Mouse (Mus musculus) limb, embryonic 15.5 days (tissue): Measurements from ENCODE around the gene Kif2a. TPM values are rescaled to one million over a fixed set of nuclear protein-coding genes. Genes with fewer than 3 reads are reported as not detected.
"Not testable (repeated sequence)": the region's sequence is repeated elsewhere in the genome, so short reads cannot be mapped to it uniquely, and the experiment has no call there.

Source experiments
- ATAC-seq: fragments of 200-750 bp; cut with Nextera tagmentation; 2 replicates; pipeline ENCODE4 v1.8.0; 2017; ENCODE audit warnings: low read depth, moderate TSS enrichment; ENCODE audit not compliant: insufficient number of reproducible peaks, low FRiP score, low TSS enrichment
- H3K27ac ChIP-seq: fragments of 300-500 bp; sonication (generic); 2 replicates; pipeline ENCODE4 v1.5.1; 2015; ENCODE audit warnings: moderate library complexity, mild to moderate bottlenecking, inconsistent platforms
- H3K27me3 ChIP-seq: fragments of 300-500 bp; sonication (generic); 2 replicates; pipeline ENCODE4 v1.6.1; 2015; ENCODE audit warnings: inconsistent platforms
- H3K36me3 ChIP-seq: fragments of 300-500 bp; sonication (generic); 2 replicates; pipeline ENCODE4 v1.6.1; 2015; ENCODE audit warnings: inconsistent platforms
- H3K4me1 ChIP-seq: fragments of 300-500 bp; sonication (generic); 2 replicates; pipeline ENCODE4 v1.6.1; 2015; ENCODE audit warnings: inconsistent platforms
- H3K4me2 ChIP-seq: fragments of 300-500 bp; sonication (generic); 2 replicates; pipeline ENCODE4 v1.6.1; 2015; ENCODE audit warnings: mild to moderate bottlenecking, inconsistent platforms
- H3K4me3 ChIP-seq: fragments of 300-500 bp; sonication (generic); 2 replicates; pipeline ENCODE4 v1.5.1; 2015; ENCODE audit warnings: mild to moderate bottlenecking, inconsistent platforms
- H3K9ac ChIP-seq: fragments of 300-500 bp; sonication (generic); 2 replicates; pipeline ENCODE4 v1.6.1; 2015; ENCODE audit warnings: inconsistent platforms
- H3K9me3 ChIP-seq: fragments of 300-500 bp; sonication (generic); 2 replicates; pipeline ENCODE4 v1.6.1; 2016; ENCODE audit warnings: inconsistent platforms
- WGBS: fragments of 180-500 bp; shearing (Covaris S2); methylation state at CpG from one replicate; pipeline ENCODE4 v1.1.7; 2015; 5-methylcytosine and 5-hydroxymethylcytosine counted together
- polyA plus RNA-seq: library from polyadenylated mRNA; unstranded; fragments of >200 nt; fragmentation: Nextera tagmentation; extraction: Ambion mirVana; gene quantifications from 2 replicates; pipeline ENCODE4 v1.2.1, GENCODE M21; 2015

Kif2a gene
- polyA plus RNA-seq, 1 experiment from 2014 or later, result 22.7 TPM

DNA sequence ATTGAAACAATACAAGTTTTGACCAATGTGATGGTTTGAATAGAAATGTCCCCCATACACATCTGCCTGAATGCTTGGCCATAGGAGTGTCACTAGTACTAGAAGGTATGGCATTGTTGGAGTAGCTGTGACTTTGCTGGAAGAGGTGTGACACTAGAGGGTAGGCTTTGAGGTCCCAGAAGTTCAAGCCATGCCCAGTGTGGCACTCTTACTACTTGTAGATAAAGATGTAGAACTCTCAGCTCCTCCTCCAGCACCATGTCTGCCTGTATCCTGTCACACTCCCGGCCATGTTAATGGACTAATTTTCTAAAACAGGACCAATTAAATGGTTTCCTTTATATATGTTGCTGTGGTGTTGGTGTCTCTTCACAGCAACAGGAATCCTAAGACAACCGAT, 10.3 kb downstream of the Kif2a start:
- H3K9ac ChIP-seq, result no peak overlapping the region
- no peak overlapping the region for H3K27ac ChIP-seq
- ATAC-seq, result no peak
- H3K27me3 ChIP-seq, result no peaks in the 10 kb centered on the region
- H3K4me2 ChIP-seq, result no peak overlapping the region
- no peaks in the 10 kb centered on the region for H3K36me3 ChIP-seq
- no peaks in the 10 kb centered on the region for H3K9me3 ChIP-seq
- WGBS, result 81% methylated on average over 2 of the region's 2 CpGs
- H3K4me1 ChIP-seq, result peaks cover 9% of the 10 kb centered on the region; the same call in 1 of the 2 replicates
- H3K4me3 ChIP-seq, result no peak overlapping the region

DNA sequence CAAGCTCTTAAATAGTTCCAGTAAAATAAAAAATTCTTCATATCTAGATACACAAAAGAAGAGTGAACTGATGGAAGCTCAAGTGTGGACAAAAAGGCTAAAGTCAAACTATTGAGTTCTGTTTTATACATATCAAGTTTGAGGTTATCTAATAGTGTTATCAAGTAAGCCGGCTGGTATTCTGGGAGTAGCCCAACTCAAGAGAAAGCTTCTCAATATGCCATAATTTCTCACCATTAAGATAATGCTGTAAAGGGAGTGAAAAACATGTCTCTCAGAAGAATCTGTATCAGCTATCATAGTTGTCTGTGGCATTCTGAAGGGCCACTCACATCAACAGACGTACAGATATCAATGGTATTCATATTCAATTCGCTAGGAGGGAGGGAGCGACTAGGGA, 13.8 kb downstream of the Kif2a start:
- ATAC-seq, result no peak
- H3K36me3 ChIP-seq, result no peaks in the 10 kb centered on the region
- H3K27ac ChIP-seq, result no peak overlapping the region
- peaks cover 2% of the 10 kb centered on the region; the same call in 1 of the 2 replicates for H3K4me1 ChIP-seq
- no peaks in the 10 kb centered on the region for H3K9me3 ChIP-seq
- no peak overlapping the region for H3K9ac ChIP-seq
- H3K4me3 ChIP-seq, result no peak overlapping the region
- WGBS, result 91% methylated on average over 4 of the region's 4 CpGs
- H3K4me2 ChIP-seq, result no peak overlapping the region
- no peaks in the 10 kb centered on the region for H3K27me3 ChIP-seq

DNA sequence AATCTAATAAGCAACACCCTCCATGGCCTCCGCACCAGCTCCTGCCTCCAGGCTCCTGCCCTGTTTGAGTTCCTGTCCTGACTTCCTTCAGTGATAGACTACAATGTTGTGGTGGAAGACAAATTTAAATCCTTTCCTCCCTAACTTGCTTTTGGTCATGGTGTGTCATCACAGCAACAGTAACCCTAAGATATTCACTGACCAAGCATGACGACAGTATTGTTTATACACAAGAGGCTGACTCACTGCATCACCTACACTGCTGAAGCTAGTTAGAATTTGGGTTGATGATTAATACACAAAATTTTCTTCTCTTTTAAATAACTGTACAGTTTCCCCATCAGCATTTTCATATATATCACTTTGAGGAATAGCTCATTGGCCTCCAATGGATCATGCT, 18.7 kb downstream of the Kif2a start:
- Histone ChIP-seq H3K27ac (no peak overlapping the region), H3K9me3 (no peaks in the 10 kb centered on the region), H3K27me3 (no peaks in the 10 kb centered on the region), H3K9ac (no peak overlapping the region), H3K4me1 (no peaks in the 10 kb centered on the region), H3K4me3 (no peak overlapping the region), H3K4me2 (no peak overlapping the region), H3K36me3 (peaks cover 2% of the 10 kb centered on the region; the same call in 1 of the 2 replicates)
- no peak for ATAC-seq
- 91% methylated on average over 2 of the region's 2 CpGs for whole genome bisulfite sequencing

DNA sequence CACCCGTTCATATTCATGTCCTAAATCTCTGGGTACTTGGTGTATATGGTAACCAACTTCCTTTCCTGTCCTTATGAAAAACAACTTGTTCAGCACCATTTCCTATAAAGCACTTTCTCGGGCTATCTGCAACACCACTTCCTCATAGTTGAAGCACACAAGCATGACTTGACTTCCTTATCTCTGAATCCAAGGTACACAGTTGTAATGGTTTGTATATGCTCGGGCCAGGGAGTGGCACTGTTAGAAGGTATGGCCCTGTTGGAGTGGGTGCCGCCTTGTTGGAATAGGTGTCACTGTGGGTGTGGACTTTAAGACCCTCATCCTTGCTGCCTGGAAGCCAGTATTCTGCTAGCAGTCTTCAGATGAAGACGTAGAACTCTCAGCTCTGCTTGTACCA, 23.3 kb downstream of the Kif2a start:
- WGBS, result 82% methylated on average over 5 of the region's 5 CpGs
- H3K9ac ChIP-seq, result no peak overlapping the region
- no peak overlapping the region for H3K4me2 ChIP-seq
- no peak overlapping the region for H3K4me3 ChIP-seq
- H3K27ac ChIP-seq, result no peak overlapping the region
- no peaks in the 10 kb centered on the region for H3K9me3 ChIP-seq
- peaks cover 2% of the 10 kb centered on the region; the same call in 1 of the 2 replicates for H3K36me3 ChIP-seq
- ATAC-seq, result no peak
- H3K4me1 ChIP-seq, result no peaks in the 10 kb centered on the region
- no peaks in the 10 kb centered on the region for H3K27me3 ChIP-seq

DNA sequence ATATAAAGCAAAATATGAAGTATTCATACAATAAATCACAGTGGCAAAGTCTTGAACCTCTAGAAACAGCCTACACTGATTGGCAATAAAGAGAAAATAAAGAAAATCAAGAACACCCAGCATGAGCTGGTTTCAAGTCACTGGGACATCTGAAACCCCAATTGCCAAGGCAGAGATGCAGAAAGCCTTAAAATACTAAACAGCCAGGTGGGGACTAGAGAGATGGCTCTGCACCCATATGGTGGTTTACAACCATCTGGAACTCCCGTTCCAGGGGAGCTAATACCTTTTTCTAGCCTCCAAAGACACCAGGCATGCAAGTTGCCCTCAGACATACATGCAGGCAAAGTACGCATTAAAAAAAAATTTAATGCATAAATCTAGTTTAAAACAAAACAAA, 23.9 kb downstream of the Kif2a start:
- Histone ChIP-seq H3K27me3 (no peaks in the 10 kb centered on the region), H3K4me1 (no peaks in the 10 kb centered on the region), H3K9me3 (no peaks in the 10 kb centered on the region), H3K9ac (no peak overlapping the region), H3K4me2 (no peak overlapping the region), H3K36me3 (peaks cover 3% of the 10 kb centered on the region; the same call in 1 of the 2 replicates), H3K4me3 (no peak overlapping the region), H3K27ac (no peak overlapping the region)
- 72% methylated on average over 2 of the region's 2 CpGs for WGBS
- ATAC-seq, result no peak

DNA sequence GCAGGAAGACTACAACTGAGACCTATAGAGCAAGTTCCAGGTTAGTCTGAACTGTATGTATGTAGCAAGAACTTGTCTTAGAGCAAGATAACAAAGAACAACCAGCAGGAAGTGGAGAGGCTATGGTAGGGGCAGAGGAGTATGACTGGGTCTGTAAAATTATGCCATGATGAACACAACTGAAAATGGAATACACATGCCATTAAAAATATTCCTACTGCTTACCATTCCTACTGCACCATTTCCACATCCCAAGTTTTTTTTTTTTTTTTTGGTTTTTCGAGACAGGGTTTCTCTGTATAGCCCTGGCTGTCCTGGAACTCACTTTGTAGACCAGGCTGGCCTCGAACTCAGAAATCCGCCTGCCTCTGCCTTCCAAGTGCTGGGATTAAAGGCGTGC, 24.4 kb downstream of the Kif2a start:
- H3K4me1 ChIP-seq, H3K36me3 ChIP-seq, H3K4me3 ChIP-seq, H3K4me2 ChIP-seq, ATAC-seq, H3K27me3 ChIP-seq, H3K9ac ChIP-seq, H3K27ac ChIP-seq, H3K9me3 ChIP-seq: not testable (repeated sequence)
- WGBS, result 91% methylated on average over 4 of the region's 4 CpGs

DNA sequence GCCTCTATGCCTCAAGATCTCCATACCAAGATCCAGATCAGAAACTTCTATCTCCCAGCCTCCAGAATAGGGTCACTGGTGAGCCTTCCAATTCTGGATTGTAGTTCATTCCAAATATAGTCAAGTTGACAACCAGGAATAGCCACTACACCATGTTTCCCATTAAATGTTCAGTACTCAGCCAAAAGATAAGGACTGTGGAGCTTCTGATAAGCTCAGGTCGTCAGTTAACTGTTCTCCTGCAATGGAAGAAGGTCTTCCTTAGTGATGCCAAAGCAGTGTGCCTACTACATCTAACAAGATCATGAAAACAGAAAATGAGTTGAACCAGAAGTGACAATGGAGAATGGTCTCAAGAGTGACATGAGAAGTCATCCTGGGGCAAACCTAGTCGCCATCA, 25.0 kb downstream of the Kif2a start:
- H3K27ac ChIP-seq, result no peak overlapping the region
- H3K9me3 ChIP-seq, result no peaks in the 10 kb centered on the region
- H3K4me3 ChIP-seq, result no peak overlapping the region
- no peaks in the 10 kb centered on the region for H3K4me1 ChIP-seq
- H3K9ac ChIP-seq, result no peak overlapping the region
- peaks cover 8% of the 10 kb centered on the region for H3K36me3 ChIP-seq
- ATAC-seq, result no peak
- 90% methylated on average over 2 of the region's 2 CpGs for WGBS
- H3K27me3 ChIP-seq, result no peaks in the 10 kb centered on the region
- no peak overlapping the region for H3K4me2 ChIP-seq

DNA sequence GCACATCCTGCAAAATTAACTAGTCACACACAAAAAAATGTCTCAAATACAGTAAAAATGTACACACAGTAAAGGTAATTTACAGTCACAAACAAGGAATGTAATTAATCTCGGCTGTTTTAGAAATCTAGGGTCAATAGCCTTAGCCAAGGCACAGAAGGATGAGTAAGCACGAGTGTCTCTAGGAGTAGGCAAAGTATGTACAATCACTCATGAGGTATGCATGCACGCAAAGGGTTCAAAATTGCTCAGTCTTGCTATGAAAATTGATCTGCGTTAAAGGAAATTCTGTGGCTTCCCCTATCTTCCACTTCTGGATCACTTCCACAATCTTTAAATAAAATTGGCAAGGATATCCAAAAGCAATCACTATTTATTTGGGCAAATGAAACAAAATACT, 60.4 kb downstream of the Kif2a start:
- H3K4me3 ChIP-seq, result no peak overlapping the region
- no peak for ATAC-seq
- no peaks in the 10 kb centered on the region for H3K4me1 ChIP-seq
- no peaks in the 10 kb centered on the region for H3K9me3 ChIP-seq
- no peak overlapping the region for H3K4me2 ChIP-seq
- H3K9ac ChIP-seq, result no peak overlapping the region
- H3K27me3 ChIP-seq, result no peaks in the 10 kb centered on the region
- H3K36me3 ChIP-seq, result peaks cover 39% of the 10 kb centered on the region
- no peak overlapping the region for H3K27ac ChIP-seq
- 86% methylated on average over 4 of the region's 4 CpGs for WGBS

DNA sequence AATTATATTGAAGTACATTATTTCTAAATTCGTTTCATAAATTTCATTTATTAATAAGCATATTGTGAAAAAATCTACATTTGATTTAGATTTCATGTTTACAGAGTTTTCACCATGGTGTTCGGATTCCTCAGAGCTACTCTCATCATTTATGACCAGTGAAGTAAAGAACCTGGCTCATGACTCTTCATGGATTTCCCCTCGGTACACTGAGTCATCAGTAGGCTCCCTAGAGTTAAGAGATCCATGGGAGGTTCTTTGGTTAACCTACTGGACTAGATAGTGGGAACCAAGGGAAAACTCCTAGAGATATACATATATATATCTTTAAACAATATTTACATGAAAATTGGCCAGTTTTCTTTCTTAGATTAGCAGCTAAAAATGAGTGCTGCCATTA, 61.4 kb downstream of the Kif2a start:
- WGBS, result 88% methylated on average over 3 of the region's 3 CpGs
- no peaks in the 10 kb centered on the region for H3K9me3 ChIP-seq

DNA sequence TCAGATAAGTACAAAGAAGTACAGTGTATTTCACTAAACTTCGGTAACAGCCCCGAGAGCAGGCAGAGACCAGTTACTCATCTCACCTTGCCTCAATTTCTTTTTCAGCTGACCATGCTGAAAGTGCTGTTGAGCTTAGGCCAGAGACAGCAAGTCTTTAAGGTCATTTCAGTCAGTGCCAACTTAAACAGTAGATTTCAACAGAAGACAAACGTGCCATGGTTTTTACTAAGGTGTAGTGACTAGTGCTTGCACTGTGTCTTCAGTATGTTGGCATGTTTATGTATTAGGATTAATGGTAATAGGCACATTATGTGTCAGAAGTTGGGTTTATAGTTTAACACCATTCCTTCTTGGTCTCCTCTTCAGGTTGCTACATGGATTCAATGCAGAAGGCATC, 63.6 kb downstream of the Kif2a start:
- H3K4me1 ChIP-seq, result no peaks in the 10 kb centered on the region
- no peak for ATAC-seq
- H3K9ac ChIP-seq, result no peak overlapping the region
- H3K27me3 ChIP-seq, result no peaks in the 10 kb centered on the region
- H3K4me3 ChIP-seq, result no peak overlapping the region
- H3K4me2 ChIP-seq, result no peak overlapping the region
- no peak overlapping the region for H3K27ac ChIP-seq
- 78% methylated on average over 3 of the region's 3 CpGs for WGBS
- no peaks in the 10 kb centered on the region for H3K9me3 ChIP-seq
- peaks cover 49% of the 10 kb centered on the region for H3K36me3 ChIP-seq

More for the DNA sequence above, 61.4 kb downstream of the Kif2a start:
- H3K9ac ChIP-seq, result no peak overlapping the region
- no peak overlapping the region for H3K27ac ChIP-seq
- no peak for ATAC-seq
- peaks cover 46% of the 10 kb centered on the region for H3K36me3 ChIP-seq
- H3K4me3 ChIP-seq, result no peak overlapping the region
- no peaks in the 10 kb centered on the region for H3K4me1 ChIP-seq
- no peaks in the 10 kb centered on the region for H3K27me3 ChIP-seq
- H3K4me2 ChIP-seq, result no peak overlapping the region

DNA sequence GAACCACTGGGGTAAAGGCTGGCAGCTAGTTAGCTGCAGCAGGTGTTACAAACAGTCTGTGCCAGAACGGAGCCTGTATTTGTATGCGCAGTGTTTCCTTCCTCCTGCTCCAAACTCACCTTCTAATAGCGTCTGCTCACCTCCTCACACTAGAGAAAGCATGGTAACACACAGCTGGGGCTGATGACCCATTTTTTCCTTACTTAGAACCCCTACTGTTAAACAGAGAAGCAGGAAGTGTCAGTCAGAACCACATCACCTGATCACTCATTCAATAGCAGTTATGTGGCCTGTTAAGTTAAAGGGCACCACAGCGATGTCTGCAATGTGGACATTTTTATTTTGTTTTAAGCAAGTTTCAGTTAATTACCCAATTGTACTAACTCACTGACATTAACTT, 64.4 kb downstream of the Kif2a start:
- H3K4me3 ChIP-seq, result no peak overlapping the region
- no peak overlapping the region for H3K27ac ChIP-seq
- no peak overlapping the region for H3K9ac ChIP-seq
- no peaks in the 10 kb centered on the region for H3K4me1 ChIP-seq
- H3K9me3 ChIP-seq, result no peaks in the 10 kb centered on the region
- peaks cover 52% of the 10 kb centered on the region for H3K36me3 ChIP-seq
- H3K4me2 ChIP-seq, result no peak overlapping the region
- ATAC-seq, result no peak
- no peaks in the 10 kb centered on the region for H3K27me3 ChIP-seq
- WGBS, result 82% methylated on average over 4 of the region's 4 CpGs

DNA sequence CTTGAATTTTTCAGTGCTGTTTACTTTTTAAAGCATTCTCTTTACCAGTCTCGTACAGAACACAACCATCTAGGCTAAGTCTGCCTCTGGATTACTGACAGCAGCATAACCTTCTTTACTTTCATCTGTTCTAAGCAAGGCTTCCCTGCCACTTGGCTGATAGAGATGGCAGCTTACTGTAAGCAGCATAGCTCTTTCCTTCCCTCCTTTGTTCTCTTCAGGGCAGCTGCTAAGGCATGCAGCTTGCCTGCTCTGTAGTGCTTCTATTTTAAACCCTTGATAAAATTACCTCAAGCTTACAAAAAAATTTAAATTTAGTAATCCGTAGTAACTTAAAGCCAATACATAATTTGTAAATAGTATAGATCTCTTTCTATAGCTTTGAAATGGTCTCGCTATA, 67.0 kb downstream of the Kif2a start:
- H3K4me3 ChIP-seq, result no peak overlapping the region
- H3K27ac ChIP-seq, result no peak overlapping the region
- peaks cover 59% of the 10 kb centered on the region for H3K36me3 ChIP-seq
- no peaks in the 10 kb centered on the region for H3K4me1 ChIP-seq
- no peak for ATAC-seq
- WGBS, result 88% methylated on average over 3 of the region's 3 CpGs
- H3K9ac ChIP-seq, result no peak overlapping the region
- H3K27me3 ChIP-seq, result no peaks in the 10 kb centered on the region
- no peak overlapping the region for H3K4me2 ChIP-seq
- H3K9me3 ChIP-seq, result no peaks in the 10 kb centered on the region

DNA sequence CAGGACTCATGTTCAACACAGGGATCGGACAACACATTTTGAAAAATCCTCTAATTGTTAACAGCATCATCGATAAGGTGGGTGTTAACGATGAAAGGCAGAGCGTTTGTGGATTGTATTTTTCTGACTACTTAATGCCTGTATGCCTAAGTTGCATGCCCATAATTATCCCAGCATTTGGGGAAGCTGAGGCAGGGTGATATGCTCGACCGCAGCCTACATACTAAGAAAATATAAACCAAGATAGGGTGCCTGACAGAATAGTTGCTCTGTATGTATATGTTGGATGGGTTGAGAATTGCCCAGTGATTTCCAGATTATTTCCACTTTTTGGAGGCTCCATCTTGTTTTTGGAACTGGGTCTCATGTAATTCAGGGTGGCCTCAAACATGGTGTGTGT, 74.3 kb downstream of the Kif2a start:
- peak overlapping the region; percentile 90; the same call in 1 of the 2 replicates for H3K27ac ChIP-seq
- ATAC-seq, result no peak

More for the DNA sequence above, 74.3 kb downstream of the Kif2a start:
- Histone ChIP-seq H3K9me3 (no peaks in the 10 kb centered on the region), H3K4me3 (peak overlapping the region; percentile 70), H3K36me3 (peaks cover 21% of the 10 kb centered on the region), H3K4me1 (peaks cover 11% of the 10 kb centered on the region), H3K4me2 (peak overlapping the region; percentile 52), H3K9ac (peak overlapping the region; percentile 93), H3K27me3 (no peaks in the 10 kb centered on the region)
- 5% methylated on average over 6 of the region's 6 CpGs for WGBS
